Mouse (Mus musculus): ENCODE measurements around the gene Vezf1.

- TF ChIP-seq CTCF (IDR thresholded peaks at IDR 0.05) (no peak), EP300 (IDR thresholded peaks at IDR 0.05) (no peak)
These were observed 15.6 kb downstream of the Vezf1 start for GRCm38 (mm10) chr11:88083699-88084098.

Data from lung, postnatal 0 days (tissue).